Mouse (Mus musculus): ENCODE measurements at regions not wholly inside any gene's neighbourhood (a gene's known extent, or its start where the extent isn't known, plus 50 kb on each side); places are given as distances from the start of the nearest gene placed in this dataset.

GRCm38 (mm10) chr4:50291397-50291945, 445.9 kb upstream of the Grin3a start:
- no peak for ATAC-seq (ENCODE audit: low TSS enrichment)

- ATAC-seq (ENCODE audit: low TSS enrichment) = peak; percentile 79; the same call in 1 of the 2 replicates
These were observed 441.1 kb upstream of the Grin3a start for GRCm38 (mm10) chr4:50286602-50287001.

- ATAC-seq (ENCODE audit: low TSS enrichment) = peak; percentile 81
These were observed 413.6 kb upstream of the Grin3a start for GRCm38 (mm10) chr4:50259012-50259601.

- ATAC-seq (ENCODE audit: low TSS enrichment) = peak; percentile 92
These were observed 396.5 kb upstream of the Grin3a start for GRCm38 (mm10) chr4:50242042-50242441.

- ATAC-seq (ENCODE audit: low TSS enrichment) = no peak
These were observed 395.4 kb upstream of the Grin3a start for GRCm38 (mm10) chr4:50240951-50241350.

GRCm38 (mm10) chr4:50239386-50239785, 393.8 kb upstream of the Grin3a start:
- no peak for ATAC-seq (ENCODE audit: low TSS enrichment)

GRCm38 (mm10) chr4:50235476-50235875, 389.9 kb upstream of the Grin3a start:
- ATAC-seq (ENCODE audit: low TSS enrichment) = no peak

GRCm38 (mm10) chr4:50203348-50203747, 357.8 kb upstream of the Grin3a start:
- no peak for ATAC-seq (ENCODE audit: low TSS enrichment)

GRCm38 (mm10) chr4:50177196-50177595, 331.7 kb upstream of the Grin3a start:
- no peak for ATAC-seq (ENCODE audit: low TSS enrichment)

- no peak for ATAC-seq (ENCODE audit: low TSS enrichment)
These were observed 331.1 kb upstream of the Grin3a start for GRCm38 (mm10) chr4:50176656-50177055.

GRCm38 (mm10) chr4:50160893-50161292, 315.3 kb upstream of the Grin3a start:
- peak; percentile 52; the same call in 1 of the 2 replicates for ATAC-seq (ENCODE audit: low TSS enrichment)

GRCm38 (mm10) chr4:50145926-50146325, 300.4 kb upstream of the Grin3a start:
- no peak for ATAC-seq (ENCODE audit: low TSS enrichment)

- ATAC-seq (ENCODE audit: low TSS enrichment) = peak; percentile 91
These were observed 284.7 kb upstream of the Grin3a start for GRCm38 (mm10) chr4:50130262-50130661.

- no peak for ATAC-seq (ENCODE audit: low TSS enrichment)
These were observed 261.0 kb upstream of the Grin3a start for GRCm38 (mm10) chr4:50106557-50106956.

- ATAC-seq (ENCODE audit: low TSS enrichment) = no peak
These were observed 242.3 kb upstream of the Grin3a start for GRCm38 (mm10) chr4:50087860-50088259.

- ATAC-seq (ENCODE audit: low TSS enrichment) = no peak
These were observed 241.1 kb upstream of the Grin3a start for GRCm38 (mm10) chr4:50086676-50087075.

GRCm38 (mm10) chr4:50055519-50055918, 210.0 kb upstream of the Grin3a start:
- peak; percentile 69 for ATAC-seq (ENCODE audit: low TSS enrichment)

GRCm38 (mm10) chr4:50041476-50041875, 195.9 kb upstream of the Grin3a start:
- ATAC-seq (ENCODE audit: low TSS enrichment) = no peak

- peak; percentile 70; the same call in 1 of the 2 replicates for ATAC-seq (ENCODE audit: low TSS enrichment)
These were observed 190.5 kb upstream of the Grin3a start for GRCm38 (mm10) chr4:50036079-50036478.

GRCm38 (mm10) chr4:50025356-50025755, 179.8 kb upstream of the Grin3a start:
- no peak for ATAC-seq (ENCODE audit: low TSS enrichment)
